Mouse (Mus musculus) heart, embryonic 10.5 days (tissue): ENCODE data around the gene Pla2g4c. TPM values are rescaled to one million over a fixed set of nuclear protein-coding genes. Genes with fewer than 3 reads are reported as not detected.

Experiments used
- polyA plus RNA-seq: library from polyadenylated mRNA; unstranded; fragments of >200 nt; fragmentation: Nextera tagmentation; extraction: Ambion mirVana; gene quantifications from 2 replicates; pipeline ENCODE4 v1.2.1, GENCODE M21; 2016

The Pla2g4c gene
- polyA plus RNA-seq, 1 experiment from 2014 or later, result 1.3 TPM

Other genes starting within 250 kb of the Pla2g4c start
- not detected in 2 replicates for gene Vmn1r85, start 229.5 kb upstream of the Pla2g4c start, polyA plus RNA-seq
- not detected in 2 replicates for gene Vmn1r86, start 204.7 kb upstream of the Pla2g4c start, polyA plus RNA-seq
- not detected in 2 replicates for gene Vmn1r87, start 184.5 kb upstream of the Pla2g4c start, polyA plus RNA-seq
- gene Vmn1r88, start 165.1 kb upstream of the Pla2g4c start, polyA plus RNA-seq, result not detected in 2 replicates
- gene Vmn1r89, start 111.6 kb upstream of the Pla2g4c start, polyA plus RNA-seq, result not detected in 2 replicates
- 85.1 and 105 TPM in 2 replicates for gene Lig1, start 47.4 kb upstream of the Pla2g4c start, polyA plus RNA-seq
- 7.6 and 7.9 TPM in 2 replicates for gene Zswim9, start 45.9 kb upstream of the Pla2g4c start, polyA plus RNA-seq
- not detected in 2 replicates for gene Cabp5, start 73.5 kb downstream of the Pla2g4c start, polyA plus RNA-seq
- gene Bsph1, start 126.2 kb downstream of the Pla2g4c start, polyA plus RNA-seq, result not detected in 2 replicates
- not detected in 2 replicates for gene Bsph2, start 246.4 kb downstream of the Pla2g4c start, polyA plus RNA-seq